Mouse (Mus musculus) liver, embryonic 16.5 days (tissue): Measurements from ENCODE around the gene Hhipl1. TPM values are rescaled to one million over a fixed set of nuclear protein-coding genes. Genes with fewer than 3 reads are reported as not detected.

Experiments
- ATAC-seq: fragments of 200-750 bp; cut with Nextera tagmentation; 2 replicates; pipeline ENCODE4 v1.8.0; 2017; ENCODE audit warnings: low read depth, mild to moderate bottlenecking, moderate number of reproducible peaks, moderate library complexity
- H3K27ac ChIP-seq: fragments of 300-500 bp; sonication (generic); 2 replicates; pipeline ENCODE4 v1.5.1; 2014; ENCODE audit warnings: mild to moderate bottlenecking, low read length
- H3K27me3 ChIP-seq: fragments of 300-500 bp; sonication (generic); 2 replicates; pipeline ENCODE4 v1.6.1; 2014; ENCODE audit warnings: low read depth, low read length, mixed read lengths; ENCODE audit not compliant: control insufficient read depth, insufficient read depth
- H3K36me3 ChIP-seq: fragments of 300-500 bp; sonication (generic); 2 replicates; pipeline ENCODE4 v1.6.1; 2014; ENCODE audit warnings: mild to moderate bottlenecking; ENCODE audit not compliant: control insufficient read depth, insufficient read depth
- H3K4me1 ChIP-seq: fragments of 300-500 bp; sonication (generic); 2 replicates; pipeline ENCODE4 v1.6.1; 2014; ENCODE audit warnings: low read depth, low read length, mixed read lengths; ENCODE audit not compliant: control insufficient read depth
- H3K4me2 ChIP-seq: fragments of 300-500 bp; sonication (generic); 2 replicates; pipeline ENCODE4 v1.6.1; 2014; ENCODE audit warnings: low read depth, low read length, mixed read lengths
- H3K4me3 ChIP-seq: fragments of 300-500 bp; sonication (generic); 2 replicates; pipeline ENCODE4 v1.5.1; 2014; ENCODE audit warnings: low read depth, mild to moderate bottlenecking, low read length
- H3K9ac ChIP-seq: fragments of 300-500 bp; sonication (generic); 2 replicates; pipeline ENCODE4 v1.6.1; 2014; ENCODE audit warnings: low read depth, low read length
- H3K9me3 ChIP-seq: fragments of 300-500 bp; sonication (generic); replicated peaks from 2 replicates; pipeline ENCODE4 v1.6.1; 2016; ENCODE audit warnings: low read length; ENCODE audit not compliant: control insufficient read depth
- WGBS: fragments of 180-500 bp; shearing (Covaris S2); extraction: QIAGEN DNeasy Blood & Tissue Kit; methylation state at CpG from one replicate; pipeline ENCODE4 v1.1.7; 2014; ENCODE audit not compliant: insufficient replicate concordance; 5-methylcytosine and 5-hydroxymethylcytosine counted together
- polyA plus RNA-seq: library from polyadenylated mRNA; unstranded; fragments of >200 nt; fragmentation: Nextera tagmentation; extraction: Ambion mirVana; gene quantifications from 2 replicates; pipeline ENCODE4 v1.2.1, GENCODE M21; 2015

Gene Hhipl1
- polyA plus RNA-seq: 0.05 TPM in 1 of 2 replicates, not detected in the other

GRCm38 (mm10) chr12:108305812-108306794 lies at the start of gene Hhipl1:
Gene Hhipl1, plus strand, starts transcription at chr12:108306270.
- H3K27ac ChIP-seq: no peak within 1 kb of the TSS
- H3K27me3 ChIP-seq: peaks cover 29% of the 10 kb centered on the region
- H3K4me3 ChIP-seq: peak within 1 kb of the TSS; percentile 50
- peak; percentile 47; the same call in 1 of the 2 replicates for ATAC-seq
- H3K9ac ChIP-seq: peak within 1 kb of the TSS; percentile 28; the same call in 1 of the 2 replicates
- H3K36me3 ChIP-seq: no peaks in the 10 kb centered on the region
- peak within 1 kb of the TSS; percentile 55 for H3K4me2 ChIP-seq
- 4% methylated on average over 67 of the region's 67 CpGs for WGBS
- H3K9me3 ChIP-seq: no peaks in the 10 kb centered on the region
- no peaks in the 10 kb centered on the region for H3K4me1 ChIP-seq

- Histone ChIP-seq H3K4me3 (no peak overlapping the region), H3K9me3 (no peaks in the 10 kb centered on the region), H3K36me3 (no peaks in the 10 kb centered on the region), H3K27me3 (no peaks in the 10 kb centered on the region), H3K4me1 (peaks cover 16% of the 10 kb centered on the region), H3K9ac (no peak overlapping the region), H3K27ac (peak overlapping the region; percentile 14; the same call in 1 of the 2 replicates), H3K4me2 (no peak overlapping the region)
- 67% methylated on average over 10 of the region's 10 CpGs for WGBS
- ATAC-seq: peak; percentile 55
These were observed 49.3 kb upstream of the Hhipl1 start for GRCm38 (mm10) chr12:108256734-108257133.

- H3K4me2 ChIP-seq: no peak overlapping the region
- no peak overlapping the region for H3K27ac ChIP-seq
- no peak overlapping the region for H3K4me3 ChIP-seq
- no peak overlapping the region for H3K9ac ChIP-seq
- WGBS: 79% methylated on average over 24 of the region's 24 CpGs
- H3K4me1 ChIP-seq: peaks cover 8% of the 10 kb centered on the region
- H3K27me3 ChIP-seq: no peaks in the 10 kb centered on the region
- no peak for ATAC-seq
- no peaks in the 10 kb centered on the region for H3K36me3 ChIP-seq
- H3K9me3 ChIP-seq: no peaks in the 10 kb centered on the region
These were observed 46.6 kb upstream of the Hhipl1 start for GRCm38 (mm10) chr12:108259322-108260049.

GRCm38 (mm10) chr12:108260950-108261349 lies 45.1 kb upstream of the Hhipl1 start:
- Histone ChIP-seq H3K4me3 (no peak overlapping the region), H3K36me3 (no peaks in the 10 kb centered on the region), H3K4me1 (peaks cover 9% of the 10 kb centered on the region), H3K27ac (no peak overlapping the region), H3K27me3 (no peaks in the 10 kb centered on the region), H3K9ac (no peak overlapping the region), H3K9me3 (no peaks in the 10 kb centered on the region), H3K4me2 (no peak overlapping the region)
- WGBS: 70% methylated on average over 12 of the region's 12 CpGs
- ATAC-seq: no peak

GRCm38 (mm10) chr12:108264918-108265317 lies 41.2 kb upstream of the Hhipl1 start:
- ATAC-seq: peak; percentile 80
- WGBS: 41% methylated on average over 7 of the region's 7 CpGs
- H3K27ac ChIP-seq: peak overlapping the region; percentile 65

GRCm38 (mm10) chr12:108265831-108266619 lies 40.0 kb upstream of the Hhipl1 start:
- no peak for ATAC-seq
- Histone ChIP-seq H3K27me3 (no peaks in the 10 kb centered on the region), H3K36me3 (no peaks in the 10 kb centered on the region), H3K9me3 (no peaks in the 10 kb centered on the region), H3K4me3 (no peak overlapping the region), H3K9ac (no peak overlapping the region), H3K27ac (no peak overlapping the region), H3K4me1 (peaks cover 24% of the 10 kb centered on the region), H3K4me2 (no peak overlapping the region; the same call in 1 of the 2 replicates)
- WGBS: 41% methylated on average over 27 of the region's 27 CpGs

More at GRCm38 (mm10) chr12:108264918-108265317, 41.2 kb upstream of the Hhipl1 start:
- H3K4me1 ChIP-seq: peaks cover 24% of the 10 kb centered on the region
- no peaks in the 10 kb centered on the region for H3K27me3 ChIP-seq
- no peak overlapping the region for H3K4me2 ChIP-seq
- no peak overlapping the region for H3K4me3 ChIP-seq
- no peaks in the 10 kb centered on the region for H3K9me3 ChIP-seq
- H3K36me3 ChIP-seq: no peaks in the 10 kb centered on the region
- no peak overlapping the region for H3K9ac ChIP-seq

GRCm38 (mm10) chr12:108267653-108268052 lies 38.4 kb upstream of the Hhipl1 start:
- Histone ChIP-seq H3K36me3 (no peaks in the 10 kb centered on the region), H3K9ac (no peak overlapping the region), H3K4me3 (no peak overlapping the region), H3K27me3 (peaks cover 4% of the 10 kb centered on the region), H3K4me1 (peaks cover 30% of the 10 kb centered on the region), H3K9me3 (no peaks in the 10 kb centered on the region), H3K4me2 (no peak overlapping the region), H3K27ac (no peak overlapping the region)
- WGBS: 49% methylated on average over 7 of the region's 7 CpGs
- no peak for ATAC-seq

- Histone ChIP-seq H3K4me3 (no peak overlapping the region), H3K4me1 (peaks cover 30% of the 10 kb centered on the region), H3K27ac (no peak overlapping the region), H3K27me3 (peaks cover 17% of the 10 kb centered on the region), H3K9me3 (no peaks in the 10 kb centered on the region), H3K36me3 (no peaks in the 10 kb centered on the region), H3K9ac (no peak overlapping the region), H3K4me2 (no peak overlapping the region)
- no peak for ATAC-seq
- WGBS: 69% methylated on average over 10 of the region's 10 CpGs
These were observed 37.1 kb upstream of the Hhipl1 start for GRCm38 (mm10) chr12:108268970-108269369.
